Mouse (Mus musculus) MEL (cell line): Measurements from ENCODE around the gene Dpep2nb. TPM values are rescaled to one million over a fixed set of nuclear protein-coding genes. Genes with fewer than 3 reads are reported as not detected.
A peak's percentile ranks its signal among the peaks of the same experiment; 100 is the strongest.

Source experiments
- DNase-seq: peaks from one replicate; pipeline ENCODE4 v3.0.0; 2011; ENCODE audit warnings: low read depth, low spot score
- H3K27ac ChIP-seq: 2 replicates; pipeline ENCODE4 v1.5.1; 2012; ENCODE audit warnings: low read depth, mild to moderate bottlenecking, control low read depth, low read length, moderate library complexity; ENCODE audit not compliant: control insufficient read depth
- H3K27me3 ChIP-seq, 2 experiments: fragments of 150-350 bp in 1 of 2; sonication (generic) in 1 of 2; 2 replicates each; pipeline ENCODE4 v1.6.1; 2012; ENCODE audit warnings: low read length in 2 of 2, mild to moderate bottlenecking in 2 of 2, improper control_type of control experiment in 1 of 2, moderate library complexity in 1 of 2; ENCODE audit not compliant: insufficient read depth in 2 of 2, control insufficient read depth in 1 of 2
- H3K36me3 ChIP-seq, 2 experiments: 2 replicates each; pipeline ENCODE4 v1.6.1; 2012 to 2014; ENCODE audit warnings: low read length in 2 of 2, improper control_type of control experiment in 1 of 2, inconsistent platforms in 1 of 2, mild to moderate bottlenecking in 1 of 2; ENCODE audit not compliant: insufficient read depth in 2 of 2, control insufficient read depth in 1 of 2
- H3K4me1 ChIP-seq, 2 experiments: fragments of 150-350 bp in 1 of 2; sonication (generic) in 1 of 2; 2 replicates each; pipeline ENCODE4 v1.6.1; 2012; ENCODE audit warnings: low read length in 2 of 2, improper control_type of control experiment in 1 of 2, mild to moderate bottlenecking in 1 of 2; ENCODE audit not compliant: insufficient read depth in 2 of 2, control insufficient read depth in 1 of 2
- H3K4me3 ChIP-seq, 2 experiments: fragments of 150-350 bp in 1 of 2; sonication (generic) in 1 of 2; 2 replicates each; pipeline ENCODE4 v1.5.1; 2012; ENCODE audit warnings: low read depth in 2 of 2, low read length in 2 of 2, mild to moderate bottlenecking in 2 of 2, moderate library complexity in 2 of 2, control low read depth in 1 of 2, improper control_type of control experiment in 1 of 2; ENCODE audit not compliant: control insufficient read depth in 1 of 2, insufficient read depth in 1 of 2
- H3K79me2 ChIP-seq: 2 replicates; pipeline ENCODE4 v1.6.1; 2012; ENCODE audit warnings: mild to moderate bottlenecking, low read length, moderate library complexity; ENCODE audit not compliant: control insufficient read depth, poor library complexity, insufficient read depth
- H3K9ac ChIP-seq: 2 replicates; pipeline ENCODE4 v1.6.1; 2012; ENCODE audit warnings: low read depth, mild to moderate bottlenecking, control low read depth, low read length, moderate library complexity; ENCODE audit not compliant: control insufficient read depth, poor library complexity, severe bottlenecking
- H3K9me3 ChIP-seq: fragments of 150-350 bp; sonication (generic); replicated peaks from 2 replicates; pipeline ENCODE4 v1.6.1; 2012; ENCODE audit warnings: mild to moderate bottlenecking, low read length, improper control_type of control experiment, moderate library complexity; ENCODE audit not compliant: insufficient read depth
- CHD1 ChIP-seq: IDR thresholded peaks from 2 replicates; pipeline ENCODE4 v1.6.1; 2012; ENCODE audit warnings: low read depth, mild to moderate bottlenecking, inconsistent platforms, low read length, improper control_type of control experiment
- CTCF ChIP-seq, 3 experiments: IDR thresholded peaks in 2 of 3; conservative IDR thresholded peaks in 1 of 3; 2 replicates each; pipeline ENCODE4 v1.5.1; 2011 to 2012; ENCODE audit warnings: low read length in 3 of 3, low read depth in 2 of 3, mild to moderate bottlenecking in 2 of 3, improper control_type of control experiment in 1 of 3, inconsistent platforms in 1 of 3, mixed read lengths in 1 of 3, moderate library complexity in 1 of 3; ENCODE audit not compliant: control insufficient read depth in 1 of 3, insufficient read depth in 1 of 3, poor library complexity in 1 of 3, severe bottlenecking in 1 of 3
- E2F4 ChIP-seq: IDR thresholded peaks from 2 replicates; pipeline ENCODE4 v1.6.1; 2011; ENCODE audit warnings: low read depth, low read length, improper control_type of control experiment, borderline replicate concordance
- EP300 ChIP-seq, 2 experiments: IDR thresholded peaks; 2 replicates each; pipeline ENCODE4 v1.6.1; 2011; ENCODE audit warnings: improper control_type of control experiment in 2 of 2, low read length in 2 of 2, low read depth in 1 of 2, mild to moderate bottlenecking in 1 of 2
- JUND ChIP-seq: IDR thresholded peaks from 2 replicates; pipeline ENCODE4 v1.6.1; 2011; ENCODE audit warnings: low read depth, mild to moderate bottlenecking, improper control_type of control experiment, low read length
- MAX ChIP-seq: IDR thresholded peaks from 2 replicates; pipeline ENCODE4 v1.6.1; 2011; ENCODE audit warnings: low read length, improper control_type of control experiment
- MAZ ChIP-seq: IDR thresholded peaks from 2 replicates; pipeline ENCODE4 v1.6.1; 2012; ENCODE audit warnings: low read depth, mild to moderate bottlenecking, inconsistent platforms, low read length, improper control_type of control experiment
- MEF2A ChIP-seq: IDR thresholded peaks from 2 replicates; pipeline ENCODE4 v1.6.1; 2014; ENCODE audit warnings: low read depth, mild to moderate bottlenecking, inconsistent platforms, low read length, improper control_type of control experiment; ENCODE audit not compliant: poor library complexity, insufficient replicate concordance, severe bottlenecking; ENCODE audit errors: extremely low read depth
- MXI1 ChIP-seq: IDR thresholded peaks from 2 replicates; pipeline ENCODE4 v1.6.1; 2011; ENCODE audit warnings: mild to moderate bottlenecking, low read depth, low read length, improper control_type of control experiment
- NELFE ChIP-seq: IDR thresholded peaks from 2 replicates; pipeline ENCODE4 v1.6.1; 2011; ENCODE audit warnings: low read depth, low read length, improper control_type of control experiment
- NRF1 ChIP-seq: IDR thresholded peaks from 2 replicates; pipeline ENCODE4 v1.6.1; 2014; ENCODE audit warnings: low read depth, mild to moderate bottlenecking, inconsistent platforms, low read length, improper control_type of control experiment, moderate library complexity; ENCODE audit not compliant: poor library complexity, insufficient read depth, severe bottlenecking
- RAD21 ChIP-seq: IDR thresholded peaks from 2 replicates; pipeline ENCODE4 v1.6.1; 2011; ENCODE audit warnings: mild to moderate bottlenecking, low read depth, low read length, improper control_type of control experiment
- SMC3 ChIP-seq: IDR thresholded peaks from 2 replicates; pipeline ENCODE4 v1.6.1; 2011; ENCODE audit warnings: low read depth, low read length, improper control_type of control experiment
- UBTF ChIP-seq: IDR thresholded peaks from 2 replicates; pipeline ENCODE4 v1.6.1; 2012; ENCODE audit warnings: low read depth, mild to moderate bottlenecking, inconsistent platforms, low read length, improper control_type of control experiment, moderate library complexity, borderline replicate concordance; ENCODE audit not compliant: insufficient read depth
- polyA plus RNA-seq, 2 experiments: library from polyadenylated mRNA; stranded (reverse) in 1 of 2; unstranded in 1 of 2; fragments of >175 nt in 1 of 2; fragments of >200 nt in 1 of 2; gene quantifications; 2 replicates each; pipeline versions ENCODE4 v1.2.1 to v1.2.4; 2012; ENCODE audit warnings: low replicate concordance in 2 of 2, low read depth in 1 of 2; ENCODE audit not compliant: insufficient read length in 2 of 2, insufficient read depth in 1 of 2, missing spikeins in 1 of 2
- total RNA-seq: library from RNA; depleted of rRNA; stranded (reverse); fragments of 300-350 nt; gene quantifications from 2 replicates; pipeline ENCODE4 v1.2.3, GENCODE M21; 2012

Gene Dpep2nb
- total and polyA plus RNA-seq, 3 experiments = 0.14 TPM; not detected in 2

GRCm38 (mm10) chr8:106040218-106040617, 34.4 kb upstream of the Dpep2nb start:
- Histone ChIP-seq H3K79me2 (no peaks in the 10 kb centered on the region), H3K9ac (no peak overlapping the region), H3K36me3 (peaks cover 0 to 7% of the 10 kb centered on the region in 2 experiments; a peak in 2 of 4 replicates), H3K27me3 (no peaks in the 10 kb centered on the region), H3K4me3 (no peak overlapping the region), H3K4me1 (no peaks in the 10 kb centered on the region)
- no peak for TF ChIP-seq MAZ
- no peak for TF ChIP-seq RAD21
- TF ChIP-seq SMC3 = peak; percentile 19; the same call in 1 of the 2 replicates
- TF ChIP-seq, all 39 proteins: peak for 1
- Histone ChIP-seq H3K9me3 (no peaks in the 10 kb centered on the region), H3K27ac (no peak overlapping the region)
- DNase-seq = no peak

GRCm38 (mm10) chr8:106039605-106040004, 33.8 kb upstream of the Dpep2nb start:
- Histone ChIP-seq H3K9me3 (no peaks in the 10 kb centered on the region), H3K79me2 (no peaks in the 10 kb centered on the region), H3K36me3 (peaks cover 0 to 7% of the 10 kb centered on the region in 2 experiments; a peak in 2 of 4 replicates), H3K27me3 (no peaks in the 10 kb centered on the region), H3K4me3 (no peak overlapping the region), H3K9ac (no peak overlapping the region), H3K4me1 (no peaks in the 10 kb centered on the region), H3K27ac (no peak overlapping the region)
- TF ChIP-seq NELFE = no peak
- TF ChIP-seq E2F4 = no peak
- TF ChIP-seq CTCF (IDR thresholded peaks at IDR 0.05 in 2 of 3, conservative IDR thresholded peaks at IDR 0.05 in 1 of 3; ENCODE audit: control insufficient read depth in 1 of 3, insufficient read depth in 1 of 3, low read depth in 2 of 3, low read length in 3 of 3, poor library complexity in 1 of 3, severe bottlenecking in 1 of 3) = no peak
- TF ChIP-seq MEF2A = no peak
- TF ChIP-seq CHD1 = no peak
- TF ChIP-seq MAX = no peak
- no peak for TF ChIP-seq MAZ
- no peak for TF ChIP-seq EP300 (IDR thresholded peaks at IDR 0.05; ENCODE audit: low read depth in 1 of 2, low read length in 2 of 2)
- no peak for TF ChIP-seq NRF1
- DNase-seq = no peak

GRCm38 (mm10) chr8:106038721-106039120, 32.9 kb upstream of the Dpep2nb start:
- Histone ChIP-seq H3K27me3 (no peaks in the 10 kb centered on the region), H3K9ac (no peak overlapping the region), H3K4me3 (no peak overlapping the region), H3K9me3 (no peaks in the 10 kb centered on the region), H3K4me1 (no peaks in the 10 kb centered on the region), H3K79me2 (no peaks in the 10 kb centered on the region), H3K27ac (no peak overlapping the region), H3K36me3 (peaks cover 0 to 8% of the 10 kb centered on the region in 2 experiments; a peak in 2 of 4 replicates)
- TF ChIP-seq JUND = no peak
- TF ChIP-seq MXI1 = no peak
- TF ChIP-seq UBTF = no peak
- no peak for DNase-seq
